Mouse (Mus musculus) olfactory bulb, adult 2 months (tissue): Measurements from ENCODE around the gene Atp5h.

Source experiments
- CTCF ChIP-seq: fragments of 200-500 bp; IDR thresholded peaks from 2 replicates; pipeline ENCODE4 v1.5.1; 2012; ENCODE audit warnings: low read depth, mild to moderate bottlenecking, low read length, moderate library complexity; ENCODE audit not compliant: insufficient read depth
- POLR2A ChIP-seq: fragments of 200-500 bp; IDR thresholded peaks from 2 replicates; pipeline ENCODE4 v1.6.1; 2012; ENCODE audit warnings: mild to moderate bottlenecking, low read depth, low read length, moderate library complexity; ENCODE audit not compliant: insufficient read depth

DNA sequence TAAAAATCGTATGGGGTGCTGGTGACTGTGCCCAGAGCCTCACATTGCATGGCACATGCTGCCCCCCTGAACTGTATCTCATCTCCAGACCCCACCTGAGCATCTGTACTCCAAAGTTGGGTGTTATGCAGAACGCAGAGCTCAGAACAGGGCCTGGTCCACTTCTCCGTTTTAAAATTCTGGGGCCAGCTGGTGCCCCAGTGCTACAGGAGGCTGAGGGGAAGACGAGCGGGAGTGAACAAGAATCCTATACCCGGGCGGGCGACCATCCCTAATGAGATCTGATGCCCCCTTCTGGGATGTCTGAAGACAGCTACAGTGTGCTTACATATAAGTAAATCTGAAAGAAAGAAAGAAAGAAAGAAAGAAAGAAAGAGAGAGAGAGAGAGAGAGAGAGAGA, 41.2 kb upstream of the Atp5h start:
- TF ChIP-seq CTCF (no peak), POLR2A (no peak)
